Mouse (Mus musculus): ENCODE data around the gene Parp9.
"Not testable (repeated sequence)": the region's sequence is repeated elsewhere in the genome, so short reads cannot be mapped to it uniquely, and the experiment has no call there.

Gene Parp9

DNA sequence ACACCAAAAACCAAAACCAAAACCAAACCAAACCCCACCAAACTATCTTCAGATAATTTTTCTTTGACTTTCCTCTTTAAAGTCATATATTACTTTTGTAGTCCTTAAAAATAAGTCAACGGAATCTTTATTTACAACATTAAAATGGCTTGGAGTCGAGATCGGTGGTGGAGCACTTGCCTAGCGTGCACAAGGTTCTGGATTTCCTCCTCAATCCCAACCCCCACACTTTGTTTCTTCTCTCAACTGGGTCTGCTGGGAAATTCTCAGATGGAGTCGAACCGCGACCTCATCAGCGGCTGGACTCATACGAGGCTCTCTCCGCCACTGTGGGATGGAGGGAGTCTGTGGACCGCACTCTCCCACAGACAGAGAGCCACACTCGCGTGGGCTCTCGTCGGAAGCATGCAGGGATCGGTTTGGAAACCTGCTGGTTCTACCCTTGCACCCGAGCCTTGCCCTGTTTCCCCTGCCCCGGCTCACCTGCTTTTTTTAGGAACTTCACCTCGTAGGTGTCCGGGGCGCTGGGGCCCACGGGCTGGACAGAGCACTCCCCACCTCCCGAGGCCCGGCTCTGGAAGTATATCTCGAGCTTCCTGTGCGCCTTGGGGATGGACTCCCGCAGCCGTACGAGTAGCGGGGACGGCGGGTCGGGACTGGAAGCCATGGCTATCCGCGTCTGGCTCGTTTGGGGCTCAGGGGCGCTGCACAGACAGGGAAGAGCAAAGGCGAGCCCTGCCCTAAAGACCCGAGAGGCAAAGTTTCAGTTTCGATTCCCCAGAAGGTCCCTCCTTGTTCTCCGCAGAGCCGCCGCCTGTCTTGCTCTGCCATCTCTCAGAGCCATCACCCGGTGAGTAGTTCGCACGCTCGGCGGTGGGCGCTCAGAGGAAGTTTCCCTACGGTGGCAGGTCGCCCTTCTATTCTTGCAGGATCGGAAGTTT is at the start of gene Parp9, which contains the start of gene Dtx3l:
Gene Parp9, plus strand, starts transcription at position 260 of the 941 bp plus-strand sequence.
Gene Dtx3l, minus strand, starts transcription at position 941 of the 941 bp plus-strand sequence.
- DNase-seq = peak; percentile 81

DNA sequence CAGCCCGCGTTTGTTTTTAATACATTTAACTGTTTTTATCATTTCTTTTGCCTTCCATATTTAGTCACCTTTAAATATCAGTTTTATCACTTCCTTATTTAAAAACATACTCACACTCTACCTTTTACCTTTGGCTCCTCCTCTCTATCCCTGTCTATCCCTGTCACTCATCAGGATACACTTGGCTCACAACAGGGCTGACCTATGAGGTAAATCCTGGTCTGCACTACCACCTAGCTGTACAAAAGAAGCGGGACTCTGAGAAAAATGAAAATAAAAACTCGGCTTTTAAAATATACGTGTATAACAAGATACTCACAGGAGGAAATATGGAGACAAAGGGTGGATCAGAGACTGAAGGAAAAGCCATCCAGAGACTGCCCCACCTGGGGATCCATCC is 49.4 kb upstream of the Parp9 start:
- DNase-seq = no peak

DNA sequence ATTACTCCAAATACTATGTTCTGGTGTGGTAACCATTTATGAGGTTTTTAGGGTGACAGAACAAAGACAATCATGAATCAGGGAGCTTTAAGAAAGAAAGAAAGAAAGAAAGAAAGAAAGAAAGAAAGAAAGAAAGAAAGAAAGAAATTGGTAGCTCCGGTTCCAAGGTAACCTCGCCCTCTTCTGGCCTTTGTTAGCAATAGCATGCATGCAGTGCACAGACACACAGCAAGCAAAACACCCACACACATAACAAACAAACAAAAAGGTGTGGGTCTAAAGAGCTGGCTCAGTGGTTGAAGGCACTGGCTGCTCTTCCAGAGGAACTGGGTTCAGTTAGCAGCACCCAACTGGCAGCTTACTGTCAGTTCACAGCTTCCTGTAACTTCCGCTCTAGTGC is 47.6 kb upstream of the Parp9 start:
- DNase-seq = no peak

DNA sequence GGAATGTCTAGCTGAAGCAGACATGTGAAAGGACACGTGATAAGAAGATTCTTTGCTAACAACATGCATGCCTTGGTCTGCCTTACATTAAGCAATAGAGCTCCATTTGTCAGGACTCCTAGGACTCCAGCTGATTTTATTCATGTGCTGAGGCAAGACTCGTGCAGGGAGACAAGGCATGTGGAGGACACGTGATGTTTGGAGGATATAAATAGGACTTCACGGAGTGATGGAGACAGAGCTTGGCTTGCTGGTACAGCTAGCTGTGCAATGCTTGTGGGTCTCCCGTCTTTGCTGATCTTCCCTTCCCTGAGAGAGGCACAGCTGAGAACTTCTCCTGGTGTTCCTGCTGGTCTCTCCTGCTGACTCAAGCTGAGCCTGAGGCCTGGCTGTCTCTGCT is 46.7 kb upstream of the Parp9 start:
- DNase-seq = not testable (repeated sequence)

DNA sequence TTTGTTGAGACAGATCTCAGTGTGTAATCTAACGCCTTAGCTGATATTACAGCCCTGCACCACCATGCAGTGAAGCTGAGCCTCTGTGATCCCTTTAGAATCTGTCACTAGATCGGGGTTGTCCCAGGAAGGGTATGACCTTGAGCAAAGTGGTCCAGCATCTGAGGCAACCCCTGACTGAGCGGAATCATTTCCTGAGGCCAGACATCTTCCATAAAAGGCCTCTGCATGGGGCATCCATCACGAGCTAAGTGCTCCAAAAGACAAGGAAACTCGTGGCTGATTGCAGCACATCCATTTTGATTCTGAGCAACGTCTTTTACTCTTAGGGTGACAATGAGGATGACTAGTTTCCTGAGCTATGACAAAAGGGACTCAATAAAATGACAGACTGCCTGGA is 43.3 kb upstream of the Parp9 start:
- DNase-seq = no peak

DNA sequence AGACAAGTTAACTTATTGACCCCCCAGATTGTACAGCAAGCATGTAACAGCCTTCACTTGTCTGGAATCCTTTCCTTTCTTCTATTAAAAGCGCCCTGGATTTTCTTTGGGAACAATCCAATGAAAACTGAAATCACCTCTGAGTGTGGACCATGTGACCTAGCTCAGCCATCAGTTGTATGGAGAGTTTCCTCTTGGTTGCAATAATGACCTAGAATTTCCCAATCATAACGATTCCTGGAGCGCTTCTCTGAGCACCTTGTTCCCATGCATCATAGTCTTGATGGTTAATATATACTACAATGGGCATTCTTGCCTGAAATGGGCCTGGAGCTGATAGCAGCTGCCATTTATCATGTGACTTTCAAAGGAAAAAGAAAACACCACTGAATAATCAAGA is 37.7 kb upstream of the Parp9 start:
- DNase-seq = no peak

DNA sequence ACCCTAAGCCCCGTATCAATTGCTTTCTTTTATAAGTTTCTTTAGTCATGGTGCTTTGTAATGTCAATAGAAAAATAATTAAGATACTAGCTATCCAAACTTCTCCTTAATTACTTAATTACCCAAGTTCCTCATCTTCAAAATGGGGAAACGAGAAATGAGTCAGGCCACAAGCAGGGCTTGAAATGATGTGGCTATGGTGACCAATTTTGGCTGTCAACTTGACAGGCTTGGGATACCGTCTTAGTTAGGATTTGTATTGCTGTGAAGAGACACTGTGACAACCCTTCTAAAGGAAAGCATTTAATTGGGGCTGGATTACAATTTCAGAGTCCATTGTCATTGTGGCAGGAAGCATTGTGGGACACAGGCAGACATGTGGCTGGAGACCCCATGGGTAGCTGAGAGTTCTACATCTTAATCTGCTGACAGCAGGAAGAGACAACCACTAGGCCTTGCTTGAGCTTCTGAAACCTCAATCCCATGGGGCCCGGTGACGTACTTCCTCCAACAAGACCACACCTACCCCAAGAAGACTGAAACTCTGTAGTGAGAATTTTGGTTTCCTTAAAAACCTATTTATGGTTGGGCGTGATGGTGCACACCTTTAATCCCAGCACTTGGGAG is 35.1 kb upstream of the Parp9 start:
- DNase-seq = no peak

DNA sequence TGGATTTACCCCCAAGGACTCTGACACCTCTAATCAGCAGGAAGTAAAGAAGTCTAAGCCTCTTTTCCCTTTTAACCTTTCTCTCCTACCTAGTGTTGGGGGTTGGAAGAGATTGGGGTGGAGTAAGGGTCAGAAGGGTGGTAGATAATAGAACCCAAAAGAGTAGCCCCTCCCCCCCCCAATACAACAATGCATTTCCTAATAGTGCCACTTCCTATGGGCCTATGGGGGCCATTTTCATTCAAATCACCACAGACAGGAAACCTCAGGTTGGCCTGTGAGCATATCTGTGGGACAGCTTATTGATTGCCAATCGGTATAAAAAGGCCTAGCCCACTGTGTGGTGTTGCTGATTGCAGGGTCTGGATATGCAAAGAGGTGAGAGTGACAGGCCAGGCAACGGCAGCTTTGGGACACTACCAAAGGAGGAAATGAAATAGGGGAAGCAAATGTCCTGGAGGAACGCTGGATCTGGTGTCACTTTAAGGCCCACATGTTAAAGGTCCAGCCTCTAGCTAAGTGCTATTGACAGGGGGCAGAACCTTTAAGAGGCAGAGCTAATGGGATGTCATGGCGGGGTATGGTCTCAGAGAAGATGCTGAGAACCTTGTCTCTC is 34.0 kb upstream of the Parp9 start:
- DNase-seq = no peak

DNA sequence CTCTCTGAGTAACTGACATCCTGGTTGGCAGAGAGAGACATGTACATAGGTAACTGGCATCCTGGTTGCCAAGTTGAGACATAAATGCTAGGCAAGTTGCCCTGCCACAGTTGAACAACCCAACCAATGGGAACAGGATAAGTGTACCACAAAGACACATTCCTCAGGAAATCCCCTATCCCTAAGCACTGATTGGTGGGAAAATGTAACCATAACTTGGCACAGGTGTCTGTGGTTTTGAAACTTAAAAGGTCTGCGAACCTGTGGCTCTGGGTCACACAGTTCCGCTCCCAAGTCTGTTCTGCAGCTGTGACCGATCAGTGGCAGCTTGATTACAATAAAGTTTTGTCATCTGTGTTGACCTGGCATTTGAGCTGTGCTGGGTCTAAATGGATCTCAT is 32.9 kb upstream of the Parp9 start:
- DNase-seq = no peak

DNA sequence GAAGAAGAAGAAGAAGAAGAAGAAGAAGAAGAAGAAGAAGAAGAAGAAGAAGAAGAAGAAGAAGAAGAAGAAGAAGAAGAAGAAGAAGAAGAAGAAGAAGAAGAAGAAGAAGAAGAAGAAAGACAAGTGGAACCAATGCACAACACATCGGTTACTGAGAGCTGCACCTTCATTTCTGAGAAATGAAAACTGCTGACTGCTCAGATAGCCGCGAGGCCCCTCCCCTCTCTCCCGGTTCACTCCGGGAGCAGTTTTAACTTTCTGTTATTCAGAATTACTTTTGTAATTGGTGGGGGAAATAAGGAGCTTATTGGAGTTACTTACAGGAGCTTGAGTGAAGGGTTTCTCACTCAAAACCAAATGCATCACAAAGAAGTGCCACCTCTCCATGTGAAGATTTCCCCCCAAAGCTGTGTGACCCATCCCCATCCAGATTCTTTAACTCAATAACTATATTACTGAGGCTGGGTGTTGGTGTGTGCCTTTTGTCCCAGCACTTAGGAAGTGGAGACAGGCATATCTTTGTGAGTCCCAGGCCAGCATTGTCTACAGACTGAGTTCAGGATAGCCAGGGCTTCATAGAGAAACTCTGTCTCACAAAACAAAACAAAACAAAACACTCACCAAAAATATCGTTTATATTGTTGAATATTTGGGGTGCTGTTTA is 32.3 kb upstream of the Parp9 start:
- no peak for DNase-seq

DNA sequence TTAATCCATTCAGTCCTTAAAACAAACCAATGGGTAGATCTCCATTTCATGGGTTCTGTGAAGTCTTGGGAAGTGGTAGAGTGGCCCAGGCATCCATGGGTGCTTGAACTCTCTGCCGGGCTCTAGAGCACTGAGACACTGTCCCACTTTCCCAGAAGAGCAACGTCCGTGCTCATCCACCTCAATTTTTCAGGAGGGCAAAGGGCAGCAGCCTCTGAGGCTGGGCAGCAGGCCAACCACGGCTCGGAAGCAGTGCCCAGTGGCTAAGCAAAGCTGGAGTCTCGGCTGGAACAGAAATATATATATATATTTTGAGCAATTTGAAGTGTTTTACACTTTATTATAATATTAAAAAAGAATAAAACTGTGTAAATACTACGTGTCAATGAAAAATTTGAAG is 31.4 kb upstream of the Parp9 start:
- no peak for DNase-seq

DNA sequence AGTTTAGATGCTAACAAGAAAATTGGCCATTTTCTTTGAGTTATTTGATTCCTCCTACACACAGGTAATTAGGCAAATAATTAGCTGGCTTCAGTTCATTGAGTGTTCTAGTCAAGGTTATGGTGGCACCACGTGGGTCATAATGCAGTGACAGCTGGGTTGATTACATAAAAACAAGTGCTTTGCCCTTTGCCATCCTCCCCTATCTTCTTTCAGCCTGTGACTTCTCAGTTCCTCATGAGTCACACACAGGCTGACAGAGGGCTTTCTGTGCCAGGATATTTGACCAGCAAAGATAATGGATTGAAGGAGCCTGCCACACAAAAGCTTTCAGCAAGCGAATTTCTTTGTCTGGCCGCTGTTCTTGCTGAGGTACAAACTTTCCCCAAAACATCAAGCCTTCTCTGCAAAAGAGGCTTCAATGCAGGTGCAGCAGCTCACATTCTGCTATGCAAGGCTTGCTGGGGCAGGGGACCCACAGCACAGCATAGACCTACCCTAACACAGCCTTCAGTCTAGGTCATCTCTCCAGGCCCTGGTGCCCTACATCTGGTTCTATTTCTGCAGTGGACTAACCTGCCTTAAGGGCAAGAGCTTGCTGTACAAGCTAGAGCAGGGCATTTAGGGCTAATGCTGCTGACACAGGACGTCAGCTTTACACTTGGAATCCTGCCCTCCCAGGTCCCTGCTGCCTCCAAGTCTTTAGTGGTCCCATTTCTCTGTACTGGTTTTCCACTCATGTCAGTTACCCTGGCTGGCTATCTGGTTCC is 30.7 kb upstream of the Parp9 start:
- DNase-seq = no peak

DNA sequence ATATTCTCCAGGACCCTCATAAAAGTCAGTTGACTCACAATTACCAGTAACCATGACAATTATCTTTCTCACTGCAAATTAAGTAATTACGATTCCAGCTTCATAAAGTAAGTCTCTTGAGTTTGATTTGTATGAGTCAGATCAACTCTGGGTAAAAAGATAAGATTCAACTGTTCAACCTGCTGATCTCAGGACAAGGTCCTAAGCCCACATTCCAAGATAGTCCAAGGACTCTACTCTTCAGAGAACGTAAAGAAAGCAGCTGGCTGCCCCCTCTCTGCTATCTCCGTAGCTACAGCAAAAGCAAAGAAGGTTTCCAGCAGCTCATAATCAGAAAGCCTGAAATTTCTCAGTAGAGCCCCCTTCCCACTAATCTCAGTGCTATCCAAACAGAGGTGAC is 26.8 kb upstream of the Parp9 start:
- DNase-seq = no peak

DNA sequence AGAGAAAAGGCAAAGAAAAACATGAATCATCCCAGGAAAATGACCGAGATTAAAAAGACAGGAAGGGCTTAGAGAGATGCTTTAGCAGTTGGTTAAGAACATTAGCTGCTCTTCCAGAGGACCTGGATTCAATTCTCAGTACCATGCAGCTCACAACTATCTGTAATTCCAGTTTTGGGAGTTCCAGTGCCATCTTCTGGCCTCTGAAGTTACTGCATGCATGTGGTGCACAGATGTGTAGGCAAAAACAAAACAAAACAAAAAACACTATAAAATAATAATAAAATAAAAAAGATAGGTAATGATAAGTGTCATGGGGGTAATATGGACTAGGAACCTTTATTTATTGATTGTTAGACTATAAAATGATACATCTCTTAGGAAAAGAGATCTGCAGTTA is 24.7 kb upstream of the Parp9 start:
- peak; percentile 47 for DNase-seq

DNA sequence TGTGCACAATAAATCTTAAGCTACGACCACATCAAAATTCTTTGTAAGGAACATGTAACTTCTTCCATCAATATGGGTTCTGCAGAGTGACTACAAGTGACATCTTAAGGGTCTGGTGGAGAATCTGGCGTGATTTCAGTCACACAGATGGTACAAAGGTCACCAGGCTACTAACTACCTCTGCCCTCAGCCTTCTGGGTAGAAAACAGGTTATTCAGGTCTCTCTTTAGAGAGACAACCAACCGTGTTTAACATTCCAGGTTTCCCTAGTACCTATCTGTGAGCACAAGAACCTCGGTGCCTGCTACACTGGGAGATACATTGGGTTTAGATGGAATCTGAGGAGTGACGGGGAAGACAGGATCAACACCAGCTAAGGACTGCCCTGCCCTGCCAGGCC is 24.0 kb upstream of the Parp9 start:
- no peak for DNase-seq

DNA sequence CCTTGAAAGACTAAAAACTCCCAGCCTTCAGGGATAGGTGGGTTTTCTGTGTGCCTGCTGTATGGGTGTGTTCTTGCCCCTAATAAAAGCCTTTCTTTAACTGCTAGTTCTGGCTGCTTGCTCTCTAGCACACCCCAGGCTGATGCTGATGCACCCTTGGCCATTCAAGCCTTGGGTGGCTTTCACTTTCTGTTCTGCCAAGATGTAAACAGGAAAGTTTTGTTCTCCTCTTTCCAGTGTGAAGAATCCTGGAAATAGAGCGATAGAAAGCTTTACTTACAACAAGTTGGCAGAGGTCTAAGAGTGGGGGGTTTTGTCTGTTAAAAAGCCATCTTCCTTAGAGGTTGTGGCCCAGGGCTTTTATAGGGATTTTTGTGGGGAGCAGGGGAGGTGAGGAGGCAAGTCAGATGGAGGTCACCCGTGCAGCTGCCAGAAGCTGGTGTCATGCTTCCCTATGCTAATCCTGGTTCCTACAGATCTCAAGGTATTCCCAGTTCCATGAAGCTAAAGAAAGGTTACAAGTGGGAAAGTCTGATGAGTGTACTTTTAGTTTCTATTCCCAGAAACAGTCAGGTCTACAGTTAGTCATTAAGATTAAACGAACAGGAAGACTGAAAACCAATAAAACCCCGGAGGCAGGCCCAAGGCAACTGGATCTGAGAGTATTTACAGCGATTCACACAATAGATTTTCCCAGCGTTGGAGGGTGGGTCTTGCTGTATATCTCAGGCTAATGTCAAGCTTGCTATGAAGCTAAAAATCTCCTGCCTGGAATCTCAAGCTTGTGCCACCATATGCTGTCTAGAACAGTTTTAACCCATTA is 19.3 kb upstream of the Parp9 start:
- DNase-seq = peak; percentile 43

DNA sequence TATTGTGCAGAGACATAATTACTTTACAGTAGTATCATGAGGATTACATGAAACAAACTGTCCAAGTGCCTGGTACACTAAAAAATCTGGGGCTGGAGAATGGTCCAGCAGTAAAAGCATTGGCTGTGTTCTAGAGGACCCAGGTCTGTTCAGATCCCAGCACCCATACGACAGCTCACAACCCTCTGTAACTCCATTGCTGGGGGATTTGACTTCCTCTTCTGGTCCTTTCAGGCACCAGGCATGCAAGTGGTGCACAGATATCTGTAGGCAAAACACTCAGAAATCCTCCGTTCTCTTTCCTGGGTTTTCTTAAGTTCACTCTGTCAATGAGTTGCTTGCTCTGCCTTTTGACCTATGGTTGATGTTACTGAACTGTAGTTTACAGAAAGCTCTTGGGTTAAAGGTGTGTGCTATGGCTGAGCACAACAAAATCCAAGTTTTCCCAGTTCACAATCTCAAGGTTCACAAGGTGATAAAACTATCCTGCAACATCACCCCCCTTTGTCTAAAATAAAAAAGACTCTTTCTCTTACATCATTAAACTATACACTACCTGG is 16.5 kb upstream of the Parp9 start:
- DNase-seq = no peak

DNA sequence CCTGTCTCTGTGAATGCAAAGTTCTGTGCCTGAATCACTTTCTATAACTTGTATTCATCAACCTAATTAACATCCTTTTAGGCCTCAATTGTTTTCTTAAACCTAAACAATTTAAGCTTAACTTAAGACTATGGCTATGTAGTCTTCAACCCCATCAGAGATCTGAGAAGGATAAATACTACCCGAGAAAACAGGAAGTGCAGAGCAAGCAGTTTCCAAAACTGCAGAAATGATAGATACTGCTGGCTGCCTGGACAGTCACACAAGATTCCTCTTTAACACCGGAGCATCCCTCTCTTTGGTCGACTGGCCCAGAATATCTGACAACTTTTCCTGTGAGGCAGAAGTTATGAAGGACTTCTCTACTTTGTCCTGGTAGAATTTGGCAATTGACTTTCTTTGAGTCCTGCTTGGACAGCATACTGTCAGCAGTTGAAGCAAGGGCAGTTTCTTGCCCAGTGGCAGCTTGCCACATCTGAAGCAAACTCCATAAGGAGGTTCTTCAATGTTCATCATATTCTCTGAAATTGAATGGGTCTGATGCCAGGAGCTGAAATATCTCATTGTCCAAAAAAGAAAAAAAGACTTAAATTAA is 15.9 kb upstream of the Parp9 start:
- DNase-seq = no peak

DNA sequence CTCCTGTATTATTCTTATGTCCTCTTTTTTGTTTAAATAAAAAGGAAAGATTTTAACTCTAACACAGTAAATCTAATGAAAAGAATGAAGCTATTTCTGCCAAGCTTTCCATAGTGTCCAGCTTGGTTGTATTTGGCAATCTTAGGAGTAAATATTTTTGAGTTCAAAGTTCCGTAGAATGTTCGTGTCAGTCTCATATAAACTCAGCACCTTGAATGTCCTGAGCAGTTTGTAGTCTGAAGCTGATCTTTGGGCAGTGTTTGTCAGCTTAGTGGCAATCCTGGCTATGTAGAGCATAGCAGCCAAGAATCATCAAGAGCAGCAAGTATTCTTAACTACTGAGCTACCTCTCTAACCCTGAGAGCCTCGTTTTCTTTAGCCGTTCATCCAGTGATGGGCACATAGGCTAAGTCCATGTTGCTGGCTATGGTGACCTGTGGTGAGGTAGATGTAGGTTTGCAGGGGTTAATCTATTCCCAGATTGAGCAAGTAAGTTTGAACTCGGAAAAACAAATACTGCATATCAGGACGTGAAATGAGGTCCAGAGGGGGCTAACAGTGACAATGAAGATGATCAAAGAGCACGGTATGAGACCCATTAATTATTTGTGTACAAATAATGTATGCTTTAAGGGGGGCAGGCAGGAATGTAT is 14.6 kb upstream of the Parp9 start:
- no peak for DNase-seq

DNA sequence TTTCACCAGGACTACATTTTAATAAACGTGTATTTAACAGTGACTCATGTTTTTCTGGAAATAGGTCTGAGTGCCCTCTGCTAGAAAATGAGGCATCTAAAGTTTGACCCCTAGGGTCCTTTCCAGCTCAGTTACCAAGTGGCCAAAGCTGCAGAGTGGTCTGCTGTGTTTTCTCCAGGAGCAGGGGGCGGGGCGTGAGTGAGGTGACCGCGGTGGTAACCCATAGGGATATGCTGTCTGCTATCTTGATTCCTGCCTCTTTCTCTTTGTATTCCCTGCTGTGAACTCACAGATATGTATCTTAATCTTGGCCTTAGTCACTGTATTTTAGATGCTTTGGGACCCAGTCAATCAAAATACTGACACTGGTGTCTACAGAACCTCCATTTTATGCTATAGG is 13.9 kb upstream of the Parp9 start:
- no peak for DNase-seq
